Mouse (Mus musculus) embryonic facial prominence, embryonic 11.5 days (tissue): ENCODE measurements around the gene Slc2a9. TPM values are rescaled to one million over a fixed set of nuclear protein-coding genes. Genes with fewer than 3 reads are reported as not detected.

Source experiments
- ATAC-seq: fragments of 200-750 bp; cut with Nextera tagmentation; replicated peaks from 2 replicates; pipeline ENCODE4 v1.8.0; 2017; ENCODE audit warnings: low read depth; ENCODE audit not compliant: insufficient number of reproducible peaks, low FRiP score, low TSS enrichment
- DNase-seq: peaks from one replicate; pipeline ENCODE4 v3.0.0-alpha.2; 2015; ENCODE audit warnings: low spot score
- H3K27ac ChIP-seq: fragments of 300-500 bp; sonication (generic); replicated peaks from 2 replicates; pipeline ENCODE4 v1.5.1; 2014; ENCODE audit warnings: mild to moderate bottlenecking, low read depth, low read length, control low read depth
- H3K27me3 ChIP-seq: fragments of 300-500 bp; sonication (generic); 2 replicates; pipeline ENCODE4 v1.6.1; 2014; ENCODE audit warnings: mild to moderate bottlenecking, low read length, moderate library complexity, mixed read lengths; ENCODE audit not compliant: control insufficient read depth, insufficient read depth
- H3K36me3 ChIP-seq: fragments of 300-500 bp; sonication (generic); replicated peaks from 2 replicates; pipeline ENCODE4 v1.6.1; 2014; ENCODE audit warnings: low read depth, mild to moderate bottlenecking, low read length, moderate library complexity, mixed read lengths; ENCODE audit not compliant: control insufficient read depth, insufficient read depth
- H3K4me1 ChIP-seq: fragments of 300-500 bp; sonication (generic); 2 replicates; pipeline ENCODE4 v1.6.1; 2014; ENCODE audit warnings: low read length, mixed read lengths; ENCODE audit not compliant: control insufficient read depth, insufficient read depth
- H3K4me2 ChIP-seq: fragments of 300-500 bp; sonication (generic); 2 replicates; pipeline ENCODE4 v1.6.1; 2014; ENCODE audit warnings: low read depth, mild to moderate bottlenecking, control low read depth, low read length, moderate library complexity
- H3K4me3 ChIP-seq: fragments of 300-500 bp; sonication (generic); 2 replicates; pipeline ENCODE4 v1.5.1; 2014; ENCODE audit warnings: low read depth, low read length, control low read depth
- H3K9ac ChIP-seq: fragments of 300-500 bp; sonication (generic); replicated peaks from 2 replicates; pipeline ENCODE4 v1.6.1; 2014; ENCODE audit warnings: mild to moderate bottlenecking, control low read depth, low read length
- H3K9me3 ChIP-seq: fragments of 300-500 bp; sonication (generic); replicated peaks from 2 replicates; pipeline ENCODE4 v1.6.1; 2016; ENCODE audit warnings: mild to moderate bottlenecking, low read length, inconsistent platforms, mixed read lengths; ENCODE audit not compliant: control insufficient read depth
- WGBS: fragments of 180-500 bp; shearing (Covaris S2); extraction: QIAGEN DNeasy Blood & Tissue Kit; methylation state at CpG from one replicate; pipeline ENCODE4 v1.1.7; 2014; 5-methylcytosine and 5-hydroxymethylcytosine counted together
- polyA plus RNA-seq: library from polyadenylated mRNA; unstranded; fragments of >200 nt; fragmentation: Nextera tagmentation; extraction: Ambion mirVana; gene quantifications from 2 replicates; pipeline ENCODE4 v1.2.1, GENCODE M21; 2014

The Slc2a9 gene
- polyA plus RNA-seq, 1 experiment from 2014 or later, result 0.46 TPM

GRCm38 (mm10) chr5:38448121-38448520 lies 54.8 kb downstream of the Slc2a9 start:
- Histone ChIP-seq H3K9ac (no peak overlapping the region), H3K36me3 (no peaks in the 10 kb centered on the region), H3K4me3 (no peak overlapping the region), H3K9me3 (no peaks in the 10 kb centered on the region), H3K27ac (no peak overlapping the region), H3K4me2 (no peak overlapping the region), H3K4me1 (no peaks in the 10 kb centered on the region), H3K27me3 (no peaks in the 10 kb centered on the region)
- no peak for ATAC-seq
- DNase-seq, result no peak
- 82% methylated on average over 3 of the region's 3 CpGs for WGBS

- DNase-seq (no peak), ATAC-seq (no peak)
- Histone ChIP-seq H3K4me3 (no peak overlapping the region), H3K4me1 (no peaks in the 10 kb centered on the region), H3K9me3 (no peaks in the 10 kb centered on the region), H3K27me3 (no peaks in the 10 kb centered on the region), H3K4me2 (no peak overlapping the region), H3K9ac (no peak overlapping the region), H3K27ac (no peak overlapping the region), H3K36me3 (no peaks in the 10 kb centered on the region)
- 71% methylated on average over 14 of the region's 14 CpGs for whole genome bisulfite sequencing
Measured at GRCm38 (mm10) chr5:38446316-38446975, 56.5 kb downstream of the Slc2a9 start.

- no peak overlapping the region for H3K27ac ChIP-seq
- WGBS, result 72% methylated on average over 10 of the region's 10 CpGs
- no peaks in the 10 kb centered on the region for H3K36me3 ChIP-seq
- no peak overlapping the region for H3K9ac ChIP-seq
- no peaks in the 10 kb centered on the region for H3K9me3 ChIP-seq
- ATAC-seq, result no peak
- H3K4me1 ChIP-seq, result no peaks in the 10 kb centered on the region
- no peak for DNase-seq
- no peaks in the 10 kb centered on the region for H3K27me3 ChIP-seq
- no peak overlapping the region for H3K4me3 ChIP-seq
- no peak overlapping the region for H3K4me2 ChIP-seq
Measured at GRCm38 (mm10) chr5:38441088-38441839, 61.7 kb downstream of the Slc2a9 start.

- DNase-seq (no peak), ATAC-seq (no peak)
- H3K4me2 ChIP-seq, result no peak overlapping the region
- H3K9ac ChIP-seq, result no peak overlapping the region
- H3K9me3 ChIP-seq, result no peaks in the 10 kb centered on the region
- no peaks in the 10 kb centered on the region for H3K27me3 ChIP-seq
- no peaks in the 10 kb centered on the region for H3K4me1 ChIP-seq
- H3K36me3 ChIP-seq, result no peaks in the 10 kb centered on the region
- 85% methylated on average over 9 of the region's 9 CpGs for WGBS
- H3K27ac ChIP-seq, result no peak overlapping the region
- H3K4me3 ChIP-seq, result no peak overlapping the region
Measured at GRCm38 (mm10) chr5:38440252-38441005, 62.5 kb downstream of the Slc2a9 start.

- ATAC-seq, result no peak
- Histone ChIP-seq H3K9me3 (no peaks in the 10 kb centered on the region), H3K27me3 (no peaks in the 10 kb centered on the region), H3K4me2 (no peak overlapping the region), H3K4me3 (no peak overlapping the region), H3K36me3 (no peaks in the 10 kb centered on the region), H3K27ac (no peak overlapping the region), H3K9ac (no peak overlapping the region), H3K4me1 (no peaks in the 10 kb centered on the region)
- DNase-seq, result no peak
- WGBS, result 92% methylated on average over 11 of the region's 11 CpGs
Measured at GRCm38 (mm10) chr5:38436681-38437080, 66.3 kb downstream of the Slc2a9 start.

GRCm38 (mm10) chr5:38434875-38435274 lies 68.1 kb downstream of the Slc2a9 start:
- no peak overlapping the region for H3K9ac ChIP-seq
- no peaks in the 10 kb centered on the region for H3K9me3 ChIP-seq
- 71% methylated on average over 3 of the region's 3 CpGs for WGBS
- no peak overlapping the region for H3K4me2 ChIP-seq
- H3K4me3 ChIP-seq, result no peak overlapping the region
- H3K27me3 ChIP-seq, result no peaks in the 10 kb centered on the region
- no peak overlapping the region for H3K27ac ChIP-seq
- no peaks in the 10 kb centered on the region for H3K4me1 ChIP-seq
- ATAC-seq (no peak), DNase-seq (no peak)
- H3K36me3 ChIP-seq, result no peaks in the 10 kb centered on the region

GRCm38 (mm10) chr5:38431201-38431600 lies 71.7 kb downstream of the Slc2a9 start:
- ATAC-seq (no peak), DNase-seq (no peak)
- Histone ChIP-seq H3K9ac (no peak overlapping the region), H3K27ac (no peak overlapping the region), H3K4me3 (no peak overlapping the region), H3K4me2 (no peak overlapping the region), H3K9me3 (no peaks in the 10 kb centered on the region), H3K4me1 (no peaks in the 10 kb centered on the region), H3K27me3 (no peaks in the 10 kb centered on the region), H3K36me3 (no peaks in the 10 kb centered on the region)
- WGBS, result 85% methylated on average over 7 of the region's 7 CpGs

- Histone ChIP-seq H3K4me1 (no peaks in the 10 kb centered on the region), H3K4me3 (no peak overlapping the region), H3K9ac (no peak overlapping the region), H3K36me3 (no peaks in the 10 kb centered on the region), H3K27ac (no peak overlapping the region), H3K9me3 (no peaks in the 10 kb centered on the region), H3K27me3 (no peaks in the 10 kb centered on the region), H3K4me2 (no peak overlapping the region)
- 67% methylated on average over 6 of the region's 6 CpGs for WGBS
- DNase-seq (no peak), ATAC-seq (no peak)
Measured at GRCm38 (mm10) chr5:38429106-38429505, 73.8 kb downstream of the Slc2a9 start.
